Mouse (Mus musculus) MEL (cell line): Measurements from ENCODE around the gene Hapln1.

ENCODE experiments used
- BHLHE40 ChIP-seq: IDR thresholded peaks from 2 replicates; pipeline ENCODE4 v1.6.1; 2012; ENCODE audit warnings: low read depth, mild to moderate bottlenecking, inconsistent platforms, low read length, improper control_type of control experiment, borderline replicate concordance
- CHD1 ChIP-seq: IDR thresholded peaks from 2 replicates; pipeline ENCODE4 v1.6.1; 2012; ENCODE audit warnings: low read depth, mild to moderate bottlenecking, inconsistent platforms, low read length, improper control_type of control experiment
- CTCF ChIP-seq, 3 experiments: IDR thresholded peaks in 2 of 3; conservative IDR thresholded peaks in 1 of 3; 2 replicates each; pipeline ENCODE4 v1.5.1; 2011 to 2012; ENCODE audit warnings: low read length in 3 of 3, low read depth in 2 of 3, mild to moderate bottlenecking in 2 of 3, improper control_type of control experiment in 1 of 3, inconsistent platforms in 1 of 3, mixed read lengths in 1 of 3, moderate library complexity in 1 of 3; ENCODE audit not compliant: control insufficient read depth in 1 of 3, insufficient read depth in 1 of 3, poor library complexity in 1 of 3, severe bottlenecking in 1 of 3
- ELF1 ChIP-seq: IDR thresholded peaks from 2 replicates; pipeline ENCODE4 v1.6.1; 2014; ENCODE audit warnings: low read depth, mild to moderate bottlenecking, inconsistent platforms, low read length, improper control_type of control experiment, moderate library complexity
- EP300 ChIP-seq, 2 experiments: IDR thresholded peaks; 2 replicates each; pipeline ENCODE4 v1.6.1; 2011; ENCODE audit warnings: improper control_type of control experiment in 2 of 2, low read length in 2 of 2, low read depth in 1 of 2, mild to moderate bottlenecking in 1 of 2
- GABPA ChIP-seq: IDR thresholded peaks from 2 replicates; pipeline ENCODE4 v1.6.1; 2012; ENCODE audit warnings: low read depth, mild to moderate bottlenecking, inconsistent platforms, low read length, improper control_type of control experiment, moderate library complexity
- JUND ChIP-seq: IDR thresholded peaks from 2 replicates; pipeline ENCODE4 v1.6.1; 2011; ENCODE audit warnings: low read depth, mild to moderate bottlenecking, improper control_type of control experiment, low read length
- MEF2A ChIP-seq: IDR thresholded peaks from 2 replicates; pipeline ENCODE4 v1.6.1; 2014; ENCODE audit warnings: low read depth, mild to moderate bottlenecking, inconsistent platforms, low read length, improper control_type of control experiment; ENCODE audit not compliant: poor library complexity, insufficient replicate concordance, severe bottlenecking; ENCODE audit errors: extremely low read depth
- NELFE ChIP-seq: IDR thresholded peaks from 2 replicates; pipeline ENCODE4 v1.6.1; 2011; ENCODE audit warnings: low read depth, low read length, improper control_type of control experiment
- POLR2A ChIP-seq, 2 experiments: IDR thresholded peaks; 2 replicates each; pipeline ENCODE4 v1.6.1; 2011 to 2012; ENCODE audit warnings: low read length in 2 of 2, mild to moderate bottlenecking in 2 of 2, control low read depth in 1 of 2, improper control_type of control experiment in 1 of 2, low read depth in 1 of 2, moderate library complexity in 1 of 2; ENCODE audit not compliant: control insufficient read depth in 1 of 2, insufficient read depth in 1 of 2, poor library complexity in 1 of 2

DNA sequence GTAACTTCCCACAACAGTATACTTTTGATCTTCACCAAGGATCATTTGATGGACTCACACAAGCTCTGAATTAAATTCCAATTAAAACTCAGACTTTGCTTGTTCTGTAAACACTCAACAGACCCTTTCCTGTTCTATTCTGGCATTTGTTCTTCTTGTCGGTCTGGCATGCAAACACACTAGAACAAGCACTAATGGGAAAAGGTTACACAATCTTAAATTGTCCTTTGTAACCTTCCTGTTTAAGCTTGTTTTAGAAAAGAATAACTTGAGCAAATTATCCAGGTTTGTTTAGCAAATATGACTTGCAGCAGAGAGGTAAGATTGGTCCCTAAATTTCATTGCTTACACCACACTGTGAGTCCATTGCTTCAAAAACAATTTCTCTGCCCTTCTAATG, 113.2 kb downstream of the Hapln1 start:
- TF ChIP-seq BHLHE40 (no peak), CTCF (IDR thresholded peaks at IDR 0.05 in 2 of 3, conservative IDR thresholded peaks at IDR 0.05 in 1 of 3; ENCODE audit: control insufficient read depth in 1 of 3, insufficient read depth in 1 of 3, low read depth in 2 of 3, low read length in 3 of 3, poor library complexity in 1 of 3, severe bottlenecking in 1 of 3) (no peak), NELFE (no peak), EP300 (IDR thresholded peaks at IDR 0.05; ENCODE audit: low read depth in 1 of 2, low read length in 2 of 2) (no peak), GABPA (no peak), POLR2A (IDR thresholded peaks at IDR 0.05; ENCODE audit: control insufficient read depth in 1 of 2, insufficient read depth in 1 of 2, low read depth in 1 of 2, low read length in 2 of 2, poor library complexity in 1 of 2) (no peak), CHD1 (no peak), MEF2A (no peak), JUND (no peak), ELF1 (no peak)
